In genomic region chr11:66304396-66304795, GRCm38 (mm10) we compare ENCODE assay signal across 19 mouse cellular contexts.
DNase-seq lines count a peak whose midpoint lies in the region; ATAC-seq and TF ChIP-seq lines count a peak whose summit lies in the region.
"Had no signal": no experiment of that assay in that cellular context is flagged by ENCODE, and none has a peak within 500 bp of the region (broad histone marks: within the 10 kb centered on the region; RNA-seq: fewer than 3 reads in every experiment).

No protein-coding gene starts in this region.

- no peak overlapping the region for H3K27ac ChIP-seq in midbrain, embryonic 11.5 days (ENCODE audit: low read depth, low read length)
- H3K27ac ChIP-seq in midbrain, embryonic 16.5 days (ENCODE audit: low read length), result no peak overlapping the region
- H3K27ac ChIP-seq in ES-E14 (ENCODE audit: insufficient read depth, low read depth, low read length, poor library complexity, severe bottlenecking), result no peak overlapping the region
- H3K27ac ChIP-seq in midbrain, embryonic 15.5 days, result no peak overlapping the region
- H3K27ac ChIP-seq: embryonic facial prominence, embryonic 12.5 days; forebrain, embryonic 12.5 days had no signal

- no peak for DNase-seq in midbrain, embryonic 11.5 days (ENCODE audit: low spot score, missing footprints)
- DNase-seq in ES-E14 (ENCODE audit: low read depth, low spot score) (peak; percentile 6), WW6 (ENCODE audit: low read depth, low spot score) (peak; percentile 5)
- no peak for DNase-seq in gastrocnemius, postnatal 10 days
- no peak for DNase-seq in lung, postnatal 25 days (ENCODE audit: low spot score)
- DNase-seq: adrenal gland, adult 8-10 months; adrenal gland, postnatal 36 days; cerebellum, adult 11-12 months; cerebellum, adult 9-10 months; cerebellum, postnatal 25 days; gastrocnemius, postnatal 14 days had no signal

- no peak overlapping the region for H3K4me2 ChIP-seq in midbrain, embryonic 11.5 days
- H3K4me2 ChIP-seq in midbrain, embryonic 16.5 days (ENCODE audit: low read length), result no peak overlapping the region
- no peak overlapping the region for H3K4me2 ChIP-seq in midbrain, embryonic 15.5 days
- H3K4me2 ChIP-seq: embryonic facial prominence, embryonic 12.5 days; forebrain, embryonic 12.5 days; heart, embryonic 12.5 days had no signal

- H3K9me3 ChIP-seq in midbrain, embryonic 11.5 days (ENCODE audit: control insufficient read depth, low read length), result no peaks in the 10 kb centered on the region
- no peaks in the 10 kb centered on the region for H3K9me3 ChIP-seq in midbrain, embryonic 16.5 days (replicated peaks; ENCODE audit: control insufficient read depth, low read length, poor library complexity, severe bottlenecking)
- no peaks in the 10 kb centered on the region for H3K9me3 ChIP-seq in ES-E14 (ENCODE audit: control insufficient read depth, insufficient read depth, low read depth, low read length)
- H3K9me3 ChIP-seq in midbrain, embryonic 15.5 days, result no peaks in the 10 kb centered on the region
- H3K9me3 ChIP-seq: embryonic facial prominence, embryonic 12.5 days; forebrain, embryonic 12.5 days had no signal

- no peaks in the 10 kb centered on the region for H3K36me3 ChIP-seq in midbrain, embryonic 11.5 days (ENCODE audit: control insufficient read depth, insufficient read depth, low read length)
- no peaks in the 10 kb centered on the region for H3K36me3 ChIP-seq in midbrain, embryonic 16.5 days (ENCODE audit: control insufficient read depth, insufficient read depth, low read length)
- H3K36me3 ChIP-seq in ES-E14 (ENCODE audit: control insufficient read depth, insufficient read depth, low read length, poor library complexity, severe bottlenecking), result no peaks in the 10 kb centered on the region
- H3K36me3 ChIP-seq in midbrain, embryonic 15.5 days (replicated peaks), result no peaks in the 10 kb centered on the region
- H3K36me3 ChIP-seq: embryonic facial prominence, embryonic 12.5 days; forebrain, embryonic 12.5 days; heart, embryonic 12.5 days had no signal

- H3K9ac ChIP-seq in midbrain, embryonic 11.5 days (ENCODE audit: low read length), result no peak overlapping the region
- H3K9ac ChIP-seq in midbrain, embryonic 16.5 days (ENCODE audit: low read depth, low read length), result no peak overlapping the region
- H3K9ac ChIP-seq in ES-E14 (ENCODE audit: insufficient read depth, low read depth, low read length, poor library complexity, severe bottlenecking), result no peak overlapping the region
- H3K9ac ChIP-seq in midbrain, embryonic 15.5 days, result no peak overlapping the region
- H3K9ac ChIP-seq: embryonic facial prominence, embryonic 12.5 days; forebrain, embryonic 12.5 days; heart, embryonic 12.5 days had no signal

- H3K4me1 ChIP-seq in midbrain, embryonic 11.5 days (ENCODE audit: control insufficient read depth, insufficient read depth, low read length), result peaks cover 2% of the 10 kb centered on the region; the same call in 1 of the 2 replicates
- no peaks in the 10 kb centered on the region for H3K4me1 ChIP-seq in midbrain, embryonic 16.5 days (ENCODE audit: control insufficient read depth, insufficient read depth, low read length)
- H3K4me1 ChIP-seq in ES-E14 (ENCODE audit: control insufficient read depth in 2 of 2, insufficient read depth in 2 of 2, low read length in 2 of 2, poor library complexity in 1 of 2), result 0 out of 4 replicates have a peak, but pooled peaks cover 0 to 2% of the 10 kb centered on the region in 2 experiments
- H3K4me1 ChIP-seq in midbrain, embryonic 15.5 days, result peaks cover 6% of the 10 kb centered on the region; the same call in 1 of the 2 replicates
- H3K4me1 ChIP-seq: embryonic facial prominence, embryonic 12.5 days; heart, embryonic 12.5 days had no signal

- WGBS in midbrain, embryonic 11.5 days, result 66% methylated on average over 1 of the region's 1 CpGs
- WGBS in midbrain, embryonic 16.5 days, result 33% methylated on average over 1 of the region's 1 CpGs
- 26% methylated on average over 1 of the region's 1 CpGs for WGBS in midbrain, embryonic 15.5 days

- no peak overlapping the region for H3K4me3 ChIP-seq in midbrain, embryonic 11.5 days (ENCODE audit: low read depth, low read length)
- H3K4me3 ChIP-seq in midbrain, embryonic 16.5 days (ENCODE audit: low read depth, low read length), result no peak overlapping the region
- no peak overlapping the region for H3K4me3 ChIP-seq in ES-E14 (ENCODE audit: insufficient read depth in 1 of 2, low read depth in 1 of 2, low read length in 2 of 2, poor library complexity in 1 of 2, severe bottlenecking in 1 of 2)
- H3K4me3 ChIP-seq in midbrain, embryonic 15.5 days, result no peak overlapping the region
- H3K4me3 ChIP-seq: embryonic facial prominence, embryonic 12.5 days; forebrain, embryonic 12.5 days; heart, embryonic 12.5 days had no signal

- peak; percentile 71; the same call in 1 of the 2 replicates for ATAC-seq in midbrain, embryonic 11.5 days (ENCODE audit: low FRiP score)
- no peak; the same call in 1 of the 2 replicates for ATAC-seq in midbrain, embryonic 16.5 days
- ATAC-seq in midbrain, embryonic 15.5 days (replicated peaks), result peak; percentile 52; the same call in 1 of the 2 replicates
- ATAC-seq: forebrain, embryonic 16.5 days; hindbrain, embryonic 16.5 days; inflammation-experienced regulatory T-cells, adult 6 months had no signal

- no peaks in the 10 kb centered on the region for H3K27me3 ChIP-seq in midbrain, embryonic 11.5 days (ENCODE audit: control insufficient read depth, insufficient read depth, low read length)
- no peaks in the 10 kb centered on the region for H3K27me3 ChIP-seq in midbrain, embryonic 16.5 days (ENCODE audit: control insufficient read depth, insufficient read depth, low read depth, low read length)
- no peaks in the 10 kb centered on the region for H3K27me3 ChIP-seq in midbrain, embryonic 15.5 days (replicated peaks)
- H3K27me3 ChIP-seq: embryonic facial prominence, embryonic 12.5 days; forebrain, embryonic 12.5 days; heart, embryonic 12.5 days had no signal

- in situ Hi-C loops in ES-E14 (cut with MboI; ENCODE audit: low sequenced_read_pairs in 2 of 2, unreplicated experiment in 2 of 2), result no loop called here

TF ChIP-seq in ES-E14, 5 proteins besides CTCF, POLR2A, EP300 and RAD21:
- no peak for TF ChIP-seq ZC3H11A (IDR thresholded peaks at IDR 0.05; ENCODE audit: borderline replicate concordance, low read depth, low read length)
- no peak for TF ChIP-seq MAFK (IDR thresholded peaks at IDR 0.05; ENCODE audit: insufficient read depth, low read depth, low read length)
- TF ChIP-seq ZNF384 (IDR thresholded peaks at IDR 0.05; ENCODE audit: low read depth, low read length), result no peak
- TF ChIP-seq HCFC1 (IDR thresholded peaks at IDR 0.05; ENCODE audit: borderline replicate concordance, insufficient read depth, low read length), result no peak
- TF ChIP-seq CHD2 (IDR thresholded peaks at IDR 0.05; ENCODE audit: low read depth, low read length), result no peak

Comparison
In these comparisons a context has a peak if more than half of its experiments do, and no peak if none do; other contexts are left out.
1. DNase-seq: peak in ES-E14 (single experiment) and WW6 (single experiment); none in midbrain, embryonic 11.5 days (single experiment), gastrocnemius, postnatal 10 days (single experiment) and lung, postnatal 25 days (single experiment).